Mouse (Mus musculus): ENCODE data around the gene Nbl1.

- TF ChIP-seq CTCF (IDR thresholded peaks at IDR 0.05; ENCODE audit: control insufficient read depth, insufficient read depth, insufficient replicate concordance, low read depth, low read length) (no peak), POLR2A (IDR thresholded peaks at IDR 0.05; ENCODE audit: control insufficient read depth, low read depth, low read length) (no peak)
Observed at GRCm38 (mm10) chr4:139120998-139121397, 28.2 kb upstream of the Nbl1 start.

Measured in testis, adult 2 months (tissue).